Mouse (Mus musculus): Measurements from ENCODE around the gene Serinc5. TPM values are rescaled to one million over a fixed set of nuclear protein-coding genes. Genes with fewer than 3 reads are reported as not detected.

Gene Serinc5
- 22.5 and 23.1 TPM in 2 replicates for polyA plus RNA-seq (2015; fragmentation: Nextera tagmentation; extraction: Ambion mirVana)

DNA sequence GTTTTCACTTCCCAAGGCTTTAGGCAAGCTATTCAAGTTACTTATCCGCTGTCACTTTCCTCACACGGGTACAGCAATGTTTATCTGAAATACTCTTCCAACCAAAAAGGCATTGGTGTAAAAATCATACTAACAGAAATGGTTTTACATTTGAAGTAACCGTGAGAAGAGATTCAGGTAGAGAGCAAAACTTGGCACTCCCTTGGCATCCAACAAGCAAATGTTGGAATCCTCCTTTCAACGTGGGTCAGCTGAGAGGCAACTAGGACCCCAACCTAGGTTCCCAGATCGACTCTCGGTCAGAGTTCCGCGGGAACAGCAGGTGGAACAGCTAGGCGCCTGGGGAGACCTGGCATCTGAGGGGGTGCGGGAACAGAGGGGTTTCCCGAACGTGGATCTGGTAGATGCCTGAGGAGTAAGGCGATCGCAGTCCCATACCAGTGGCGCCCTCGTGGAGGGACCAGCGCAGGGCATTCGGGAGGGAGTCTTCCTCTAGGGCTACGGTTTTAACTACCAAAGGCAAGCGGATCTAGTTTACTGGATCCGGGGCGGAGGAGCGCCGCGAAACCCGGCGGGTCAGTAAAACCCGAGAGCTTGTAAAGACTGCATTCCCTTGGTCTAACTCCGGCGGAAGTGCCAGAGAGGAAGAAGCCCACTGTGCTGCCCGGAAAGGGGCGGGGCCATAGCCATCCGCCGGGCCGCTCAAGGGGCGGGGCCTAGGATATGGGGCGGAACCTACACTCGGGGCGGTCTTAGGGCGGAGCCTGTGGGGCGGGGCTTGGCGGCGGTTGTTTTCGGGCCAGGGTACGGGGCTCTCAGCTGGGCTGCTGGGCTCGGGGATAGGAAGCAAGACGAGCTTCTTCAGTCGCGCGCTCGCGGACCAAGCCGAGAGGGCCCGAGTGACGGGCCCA, at the start of gene Serinc5:
Gene Serinc5 (plus strand): TSS at position 781 of the 911 bp plus-strand sequence.
- no peaks in the 10 kb centered on the region for H3K36me3 ChIP-seq
- no peaks in the 10 kb centered on the region for H3K27me3 ChIP-seq
- H3K27ac ChIP-seq (replicated peaks), result peak within 1 kb of the TSS; percentile 69
- WGBS, result under 1% methylated on average over 55 of the region's 55 CpGs
- peaks cover 27% of the 10 kb centered on the region for H3K4me1 ChIP-seq
- H3K4me3 ChIP-seq, result peak within 1 kb of the TSS; percentile 72
- ATAC-seq (replicated peaks), result peak; percentile 98
- H3K9me3 ChIP-seq, result no peaks in the 10 kb centered on the region
- H3K9ac ChIP-seq (replicated peaks), result peak within 1 kb of the TSS; percentile 69
- peak within 1 kb of the TSS; percentile 85 for H3K4me2 ChIP-seq (replicated peaks)

- H3K27ac ChIP-seq (replicated peaks), result no peak within 1 kb of the TSS
- no peaks in the 10 kb centered on the region for H3K27me3 ChIP-seq
- no peaks in the 10 kb centered on the region for H3K4me1 ChIP-seq
- H3K4me3 ChIP-seq, result no peak within 1 kb of the TSS
- H3K36me3 ChIP-seq, result no peaks in the 10 kb centered on the region
- no peak for ATAC-seq (replicated peaks)
- no peak within 1 kb of the TSS for H3K9ac ChIP-seq (replicated peaks)
- H3K9me3 ChIP-seq, result no peaks in the 10 kb centered on the region
- H3K4me2 ChIP-seq (replicated peaks), result no peak within 1 kb of the TSS
Measured at GRCm38 (mm10) chr13:92576072-92576471, 34.8 kb upstream of the Serinc5 start, which contains the start of gene Spz1. TSS of gene Spz1 (minus strand) at chr13:92576172.

- no peak for ATAC-seq (replicated peaks)
- no peaks in the 10 kb centered on the region for H3K36me3 ChIP-seq
- H3K9me3 ChIP-seq, result no peaks in the 10 kb centered on the region
- no peak overlapping the region for H3K4me2 ChIP-seq (replicated peaks)
- H3K9ac ChIP-seq (replicated peaks), result no peak overlapping the region
- no peak overlapping the region for H3K27ac ChIP-seq (replicated peaks)
- H3K4me3 ChIP-seq, result no peak overlapping the region
- H3K4me1 ChIP-seq, result no peaks in the 10 kb centered on the region
- no peaks in the 10 kb centered on the region for H3K27me3 ChIP-seq
- WGBS, result 52% methylated on average over 6 of the region's 6 CpGs
Measured at GRCm38 (mm10) chr13:92576688-92577087, 34.2 kb upstream of the Serinc5 start.

DNA sequence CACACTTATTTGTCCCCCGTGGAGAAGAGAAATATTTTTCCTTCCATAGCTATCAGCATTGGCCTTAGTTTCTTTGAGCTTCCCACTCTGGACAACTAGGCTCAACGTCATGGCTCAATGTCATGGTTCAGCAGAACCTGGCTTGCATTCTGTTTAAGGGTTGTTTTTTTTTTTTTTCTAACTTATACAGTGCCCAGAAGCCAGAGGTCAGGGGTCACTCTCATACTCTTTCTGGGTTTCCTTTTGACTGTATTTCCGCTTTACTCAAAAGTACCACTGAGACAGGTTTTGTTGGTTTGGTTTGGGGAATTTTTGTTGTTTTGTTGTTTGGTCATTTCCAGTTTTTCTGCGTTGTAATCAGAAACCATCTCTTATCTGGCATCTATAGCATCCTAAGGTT, 32.7 kb upstream of the Serinc5 start:
- Histone ChIP-seq H3K27me3 (no peaks in the 10 kb centered on the region), H3K4me3 (no peak overlapping the region), H3K9me3 (no peaks in the 10 kb centered on the region), H3K36me3 (no peaks in the 10 kb centered on the region), H3K27ac (replicated peaks) (no peak overlapping the region), H3K9ac (replicated peaks) (no peak overlapping the region), H3K4me1 (no peaks in the 10 kb centered on the region), H3K4me2 (replicated peaks) (no peak overlapping the region)
- no peak for ATAC-seq (replicated peaks)
- 82% methylated on average over 4 of the region's 4 CpGs for WGBS

GRCm38 (mm10) chr13:92580220-92581043, 30.5 kb upstream of the Serinc5 start:
- Histone ChIP-seq H3K9me3 (no peaks in the 10 kb centered on the region), H3K27ac (replicated peaks) (no peak overlapping the region), H3K4me1 (no peaks in the 10 kb centered on the region), H3K4me2 (replicated peaks) (no peak overlapping the region), H3K4me3 (no peak overlapping the region), H3K9ac (replicated peaks) (no peak overlapping the region), H3K36me3 (no peaks in the 10 kb centered on the region), H3K27me3 (no peaks in the 10 kb centered on the region)
- peak; percentile 61 for ATAC-seq (replicated peaks)
- 31% methylated on average over 10 of the region's 10 CpGs for WGBS

- no peak for ATAC-seq (replicated peaks)
- H3K9me3 ChIP-seq, result no peaks in the 10 kb centered on the region
- H3K36me3 ChIP-seq, result no peaks in the 10 kb centered on the region
- H3K4me2 ChIP-seq (replicated peaks), result no peak overlapping the region
- H3K9ac ChIP-seq (replicated peaks), result no peak overlapping the region
- H3K4me1 ChIP-seq, result no peaks in the 10 kb centered on the region
- 50% methylated on average over 8 of the region's 8 CpGs for WGBS
- no peaks in the 10 kb centered on the region for H3K27me3 ChIP-seq
- no peak overlapping the region for H3K27ac ChIP-seq (replicated peaks)
- no peak overlapping the region for H3K4me3 ChIP-seq
Measured at GRCm38 (mm10) chr13:92584094-92584717, 26.7 kb upstream of the Serinc5 start.

GRCm38 (mm10) chr13:92588704-92589103, 22.2 kb upstream of the Serinc5 start:
- Histone ChIP-seq H3K4me3 (no peak overlapping the region), H3K27me3 (no peaks in the 10 kb centered on the region), H3K4me1 (peaks cover 10% of the 10 kb centered on the region), H3K27ac (replicated peaks) (no peak overlapping the region), H3K36me3 (no peaks in the 10 kb centered on the region), H3K9ac (replicated peaks) (no peak overlapping the region), H3K9me3 (no peaks in the 10 kb centered on the region), H3K4me2 (replicated peaks) (no peak overlapping the region)
- 75% methylated on average over 3 of the region's 3 CpGs for WGBS
- no peak for ATAC-seq (replicated peaks)

DNA sequence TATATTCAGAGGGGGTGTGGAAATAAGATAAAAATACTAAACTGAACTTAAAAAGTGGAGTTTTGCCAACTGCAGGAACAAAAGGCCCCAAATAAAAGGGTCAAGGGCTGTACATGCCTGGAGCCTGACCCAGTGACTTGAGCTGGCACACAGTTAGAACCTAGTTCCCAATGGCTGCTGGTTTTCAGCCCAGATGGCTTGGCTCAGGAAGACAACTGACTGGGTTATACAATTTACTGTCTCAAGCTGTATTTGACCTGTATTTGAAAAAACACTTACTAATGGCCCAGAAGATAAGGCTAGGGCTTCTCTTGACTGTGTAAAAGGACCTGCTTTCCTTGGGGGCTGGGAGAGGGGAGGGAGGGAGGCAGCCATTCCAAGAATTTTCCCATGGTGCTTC, 21.6 kb upstream of the Serinc5 start:
- H3K4me3 ChIP-seq, result no peak overlapping the region
- H3K9me3 ChIP-seq, result no peaks in the 10 kb centered on the region
- H3K9ac ChIP-seq (replicated peaks), result no peak overlapping the region
- no peak overlapping the region for H3K4me2 ChIP-seq (replicated peaks)
- ATAC-seq (replicated peaks), result 0 out of 2 replicates have a peak, but pooled peaks have one; percentile 13
- H3K4me1 ChIP-seq, result peaks cover 16% of the 10 kb centered on the region
- no peaks in the 10 kb centered on the region for H3K27me3 ChIP-seq
- H3K36me3 ChIP-seq, result no peaks in the 10 kb centered on the region
- no peak overlapping the region for H3K27ac ChIP-seq (replicated peaks)

- Histone ChIP-seq H3K4me3 (no peak overlapping the region), H3K4me1 (peaks cover 23% of the 10 kb centered on the region), H3K4me2 (replicated peaks) (no peak overlapping the region), H3K27me3 (no peaks in the 10 kb centered on the region), H3K9ac (replicated peaks) (no peak overlapping the region), H3K9me3 (no peaks in the 10 kb centered on the region), H3K27ac (replicated peaks) (no peak overlapping the region), H3K36me3 (no peaks in the 10 kb centered on the region)
- 24% methylated on average over 3 of the region's 3 CpGs for WGBS
- no peak for ATAC-seq (replicated peaks)
Measured at GRCm38 (mm10) chr13:92591225-92591624, 19.7 kb upstream of the Serinc5 start.

DNA sequence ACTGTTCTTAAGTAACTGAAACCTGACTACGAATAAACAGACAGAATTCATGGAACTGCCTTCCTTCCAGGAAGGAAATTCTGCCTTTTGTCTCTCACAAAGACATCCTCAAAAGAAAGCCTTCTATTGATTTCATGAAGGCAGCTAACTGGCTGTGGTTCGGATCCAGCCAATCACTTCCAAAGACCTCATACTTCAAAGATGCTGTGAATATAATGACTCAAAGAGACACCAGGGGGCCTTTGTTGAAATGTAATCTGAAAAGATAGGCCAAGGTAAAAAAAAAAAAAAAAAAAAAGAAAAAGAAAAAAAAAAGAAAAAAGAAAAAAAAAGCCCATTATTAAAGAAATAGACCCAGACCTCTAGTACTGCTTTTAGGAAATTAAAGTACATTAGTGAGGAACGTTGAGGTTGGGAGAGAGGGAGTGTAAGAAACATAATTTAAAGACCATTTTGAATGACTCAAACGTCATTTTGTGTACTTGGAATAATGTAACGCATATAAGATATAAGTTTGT, 18.6 kb upstream of the Serinc5 start:
- WGBS, result 15% methylated on average over 5 of the region's 5 CpGs
- Histone ChIP-seq H3K9me3 (no peaks in the 10 kb centered on the region), H3K36me3 (no peaks in the 10 kb centered on the region), H3K9ac (replicated peaks) (no peak overlapping the region), H3K4me2 (replicated peaks) (no peak overlapping the region), H3K27ac (replicated peaks) (no peak overlapping the region), H3K4me3 (no peak overlapping the region), H3K27me3 (no peaks in the 10 kb centered on the region), H3K4me1 (peaks cover 23% of the 10 kb centered on the region)
- no peak for ATAC-seq (replicated peaks)

DNA sequence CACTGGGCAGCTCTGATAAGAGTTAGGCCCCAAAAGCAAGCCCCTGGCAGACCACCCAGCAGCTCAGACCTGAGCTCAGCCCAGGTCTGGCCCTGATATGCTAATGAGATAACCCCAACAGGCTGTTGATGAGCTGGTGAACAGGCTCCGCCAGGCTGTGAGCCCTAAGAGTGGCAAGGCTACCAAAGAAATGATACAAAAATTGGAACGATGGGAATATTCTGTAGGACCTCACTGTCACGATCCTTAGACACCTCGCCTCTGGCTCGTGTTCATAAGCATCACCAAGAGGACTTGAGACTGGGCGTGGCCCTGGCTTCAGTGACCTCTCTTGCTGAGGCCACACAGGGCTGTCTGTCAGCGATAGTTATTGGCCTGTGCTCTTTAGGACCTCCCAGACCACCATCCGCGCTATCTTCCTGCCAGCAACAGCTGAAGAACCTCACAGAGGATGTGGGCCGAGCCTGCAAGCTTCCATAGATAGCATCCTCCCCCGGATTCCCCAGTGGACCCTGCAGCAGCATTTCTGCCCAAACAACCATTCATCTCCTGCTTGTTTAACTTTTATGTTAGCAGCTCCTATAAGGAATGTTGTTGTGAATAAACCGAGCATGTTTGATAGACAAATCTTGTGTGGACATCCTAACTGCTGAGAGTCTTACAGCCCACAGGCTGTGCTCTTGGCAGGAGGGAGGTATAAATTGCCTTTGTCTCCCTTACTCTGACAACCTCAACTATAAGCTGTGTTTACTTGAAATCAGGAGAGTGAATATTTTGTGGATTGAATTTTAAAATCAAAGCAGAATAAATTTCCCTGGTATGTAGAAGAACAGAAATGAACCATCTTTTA, 17.9 kb upstream of the Serinc5 start:
- Histone ChIP-seq H3K9me3 (no peaks in the 10 kb centered on the region), H3K27me3 (no peaks in the 10 kb centered on the region), H3K4me2 (replicated peaks) (no peak overlapping the region), H3K27ac (replicated peaks) (peak overlapping the region; percentile 59), H3K4me3 (no peak overlapping the region), H3K9ac (replicated peaks) (no peak overlapping the region), H3K4me1 (peaks cover 23% of the 10 kb centered on the region), H3K36me3 (no peaks in the 10 kb centered on the region)
- WGBS, result 25% methylated on average over 12 of the region's 12 CpGs
- no peak for ATAC-seq (replicated peaks)
